Mouse (Mus musculus): ENCODE measurements around the gene Ccdc88a. TPM values are rescaled to one million over a fixed set of nuclear protein-coding genes. Genes with fewer than 3 reads are reported as not detected.

Ccdc88a gene
- polyA plus RNA-seq (2015; fragmentation: Nextera tagmentation; extraction: Ambion mirVana) = 3.8 and 4.5 TPM in 2 replicates

- peaks cover 4% of the 10 kb centered on the region; the same call in 1 of the 2 replicates for H3K27me3 ChIP-seq
- H3K4me2 ChIP-seq = peak within 1 kb of the TSS; percentile 95
- no peaks in the 10 kb centered on the region for H3K9me3 ChIP-seq (replicated peaks)
- H3K4me3 ChIP-seq (replicated peaks) = peak within 1 kb of the TSS; percentile 82
- peaks cover 11% of the 10 kb centered on the region for H3K4me1 ChIP-seq (replicated peaks)
- H3K27ac ChIP-seq (replicated peaks) = peak within 1 kb of the TSS; percentile 81
- ATAC-seq (ENCODE audit: insufficient read depth) = peak; percentile 95
- H3K36me3 ChIP-seq (replicated peaks) = no peaks in the 10 kb centered on the region
- WGBS (ENCODE audit: insufficient replicate concordance) = under 1% methylated on average over 107 of the region's 107 CpGs
- peak within 1 kb of the TSS; percentile 81 for H3K9ac ChIP-seq
Measured at GRCm38 (mm10) chr11:29373396-29374273, at the start of gene Ccdc88a. Ccdc88a (plus strand) TSS chr11:29373658.

- Histone ChIP-seq H3K36me3 (replicated peaks) (no peaks in the 10 kb centered on the region), H3K4me1 (replicated peaks) (no peaks in the 10 kb centered on the region), H3K27me3 (no peaks in the 10 kb centered on the region), H3K4me2 (no peak overlapping the region), H3K9me3 (replicated peaks) (no peaks in the 10 kb centered on the region), H3K4me3 (replicated peaks) (no peak overlapping the region), H3K9ac (no peak overlapping the region), H3K27ac (replicated peaks) (no peak overlapping the region)
- WGBS (ENCODE audit: insufficient replicate concordance) = 54% methylated on average over 2 of the region's 2 CpGs
- no peak for ATAC-seq (ENCODE audit: insufficient read depth)
Measured at GRCm38 (mm10) chr11:29335505-29335904, 38.0 kb upstream of the Ccdc88a start.

GRCm38 (mm10) chr11:29341259-29341658 lies 32.2 kb upstream of the Ccdc88a start:
- no peaks in the 10 kb centered on the region for H3K27me3 ChIP-seq
- H3K4me3 ChIP-seq (replicated peaks) = no peak overlapping the region
- H3K36me3 ChIP-seq (replicated peaks) = no peaks in the 10 kb centered on the region
- no peak overlapping the region for H3K4me2 ChIP-seq
- WGBS (ENCODE audit: insufficient replicate concordance) = 61% methylated on average over 2 of the region's 2 CpGs
- H3K27ac ChIP-seq (replicated peaks) = no peak overlapping the region
- H3K9ac ChIP-seq = no peak overlapping the region
- H3K4me1 ChIP-seq (replicated peaks) = 0 out of 2 replicates have a peak, but pooled peaks cover 5% of the 10 kb centered on the region
- ATAC-seq (ENCODE audit: insufficient read depth) = no peak
- no peaks in the 10 kb centered on the region for H3K9me3 ChIP-seq (replicated peaks)

GRCm38 (mm10) chr11:29344891-29345657 lies 28.4 kb upstream of the Ccdc88a start:
- no peaks in the 10 kb centered on the region for H3K27me3 ChIP-seq
- 0 out of 2 replicates have a peak, but pooled peaks cover 5% of the 10 kb centered on the region for H3K4me1 ChIP-seq (replicated peaks)
- 0 out of 2 replicates have a peak overlapping the region, but pooled peaks have one; percentile 8 for H3K27ac ChIP-seq (replicated peaks)
- H3K9ac ChIP-seq = no peak overlapping the region
- ATAC-seq (ENCODE audit: insufficient read depth) = no peak
- WGBS (ENCODE audit: insufficient replicate concordance) = 59% methylated on average over 4 of the region's 4 CpGs
- H3K36me3 ChIP-seq (replicated peaks) = no peaks in the 10 kb centered on the region
- H3K9me3 ChIP-seq (replicated peaks) = no peaks in the 10 kb centered on the region
- no peak overlapping the region for H3K4me3 ChIP-seq (replicated peaks)
- H3K4me2 ChIP-seq = no peak overlapping the region

- Histone ChIP-seq H3K9ac (no peak overlapping the region), H3K4me3 (replicated peaks) (no peak overlapping the region), H3K27me3 (no peaks in the 10 kb centered on the region), H3K4me1 (replicated peaks) (0 out of 2 replicates have a peak, but pooled peaks cover 5% of the 10 kb centered on the region), H3K9me3 (replicated peaks) (no peaks in the 10 kb centered on the region), H3K36me3 (replicated peaks) (no peaks in the 10 kb centered on the region), H3K4me2 (no peak overlapping the region), H3K27ac (replicated peaks) (peak overlapping the region; percentile 12; the same call in 1 of the 2 replicates)
- WGBS (ENCODE audit: insufficient replicate concordance) = 66% methylated on average over 4 of the region's 4 CpGs
- peak; percentile 83 for ATAC-seq (ENCODE audit: insufficient read depth)
Measured at GRCm38 (mm10) chr11:29345673-29346286, 27.7 kb upstream of the Ccdc88a start.

GRCm38 (mm10) chr11:29350891-29351290 lies 22.6 kb upstream of the Ccdc88a start:
- H3K27ac ChIP-seq (replicated peaks) = no peak overlapping the region
- H3K27me3 ChIP-seq = no peaks in the 10 kb centered on the region
- H3K9me3 ChIP-seq (replicated peaks) = no peaks in the 10 kb centered on the region
- 83% methylated on average over 2 of the region's 2 CpGs for WGBS (ENCODE audit: insufficient replicate concordance)
- H3K9ac ChIP-seq = no peak overlapping the region
- no peak overlapping the region for H3K4me3 ChIP-seq (replicated peaks)
- no peaks in the 10 kb centered on the region for H3K4me1 ChIP-seq (replicated peaks)
- H3K4me2 ChIP-seq = no peak overlapping the region
- no peak for ATAC-seq (ENCODE audit: insufficient read depth)
- no peaks in the 10 kb centered on the region for H3K36me3 ChIP-seq (replicated peaks)

- no peak overlapping the region for H3K4me2 ChIP-seq
- no peaks in the 10 kb centered on the region for H3K36me3 ChIP-seq (replicated peaks)
- no peak for ATAC-seq (ENCODE audit: insufficient read depth)
- WGBS (ENCODE audit: insufficient replicate concordance) = 54% methylated on average over 1 of the region's 1 CpGs
- no peaks in the 10 kb centered on the region for H3K4me1 ChIP-seq (replicated peaks)
- no peaks in the 10 kb centered on the region for H3K9me3 ChIP-seq (replicated peaks)
- no peak overlapping the region for H3K9ac ChIP-seq
- H3K4me3 ChIP-seq (replicated peaks) = no peak overlapping the region
- no peaks in the 10 kb centered on the region for H3K27me3 ChIP-seq
- no peak overlapping the region for H3K27ac ChIP-seq (replicated peaks)
Measured at GRCm38 (mm10) chr11:29352214-29352613, 21.2 kb upstream of the Ccdc88a start.

GRCm38 (mm10) chr11:29368161-29368560 lies 5.3 kb upstream of the Ccdc88a start:
- ATAC-seq (ENCODE audit: insufficient read depth) = no peak
- Histone ChIP-seq H3K4me3 (replicated peaks) (no peak overlapping the region), H3K27me3 (peaks cover 4% of the 10 kb centered on the region; the same call in 1 of the 2 replicates), H3K9ac (no peak overlapping the region), H3K4me1 (replicated peaks) (peaks cover 3% of the 10 kb centered on the region; the same call in 1 of the 2 replicates), H3K9me3 (replicated peaks) (no peaks in the 10 kb centered on the region), H3K27ac (replicated peaks) (no peak overlapping the region), H3K36me3 (replicated peaks) (no peaks in the 10 kb centered on the region), H3K4me2 (no peak overlapping the region)
- WGBS (ENCODE audit: insufficient replicate concordance) = 53% methylated on average over 1 of the region's 1 CpGs

GRCm38 (mm10) chr11:29373050-29373395 lies 435 bp upstream of the Ccdc88a start:
- Histone ChIP-seq H3K9ac (peak overlapping the region; percentile 81), H3K4me3 (replicated peaks) (peak overlapping the region; percentile 82), H3K4me2 (peak overlapping the region; percentile 95), H3K27ac (replicated peaks) (peak overlapping the region; percentile 81; the same call in 1 of the 2 replicates), H3K36me3 (replicated peaks) (no peaks in the 10 kb centered on the region), H3K9me3 (replicated peaks) (no peaks in the 10 kb centered on the region), H3K27me3 (peaks cover 4% of the 10 kb centered on the region; the same call in 1 of the 2 replicates), H3K4me1 (replicated peaks) (peaks cover 11% of the 10 kb centered on the region)
- 4% methylated on average over 11 of the region's 11 CpGs for WGBS (ENCODE audit: insufficient replicate concordance)
- no peak for ATAC-seq (ENCODE audit: insufficient read depth)

- Histone ChIP-seq H3K9ac (peak overlapping the region; percentile 81), H3K4me1 (replicated peaks) (peaks cover 11% of the 10 kb centered on the region), H3K4me2 (peak overlapping the region; percentile 95), H3K4me3 (replicated peaks) (peak overlapping the region; percentile 82), H3K9me3 (replicated peaks) (no peaks in the 10 kb centered on the region), H3K36me3 (replicated peaks) (no peaks in the 10 kb centered on the region), H3K27ac (replicated peaks) (peak overlapping the region; percentile 81; the same call in 1 of the 2 replicates), H3K27me3 (peaks cover 4% of the 10 kb centered on the region; the same call in 1 of the 2 replicates)
- 1% methylated on average over 8 of the region's 8 CpGs for WGBS (ENCODE audit: insufficient replicate concordance)
- no peak for ATAC-seq (ENCODE audit: insufficient read depth)
Measured at GRCm38 (mm10) chr11:29374274-29374656, 807 bp downstream of the Ccdc88a start.

Measured in liver, embryonic 15.5 days (tissue).